Mouse (Mus musculus) bone marrow macrophage, adult 2 months (primary cell): ENCODE measurements around the gene Trmt1.

Experiments
- CTCF ChIP-seq: IDR thresholded peaks from 2 replicates; pipeline ENCODE4 v1.5.1; 2012; ENCODE audit warnings: low read depth, mild to moderate bottlenecking, low read length, moderate library complexity
- POLR2A ChIP-seq: IDR thresholded peaks from 2 replicates; pipeline ENCODE4 v1.6.1; 2012; ENCODE audit warnings: mild to moderate bottlenecking, low read depth, low read length, borderline replicate concordance

DNA sequence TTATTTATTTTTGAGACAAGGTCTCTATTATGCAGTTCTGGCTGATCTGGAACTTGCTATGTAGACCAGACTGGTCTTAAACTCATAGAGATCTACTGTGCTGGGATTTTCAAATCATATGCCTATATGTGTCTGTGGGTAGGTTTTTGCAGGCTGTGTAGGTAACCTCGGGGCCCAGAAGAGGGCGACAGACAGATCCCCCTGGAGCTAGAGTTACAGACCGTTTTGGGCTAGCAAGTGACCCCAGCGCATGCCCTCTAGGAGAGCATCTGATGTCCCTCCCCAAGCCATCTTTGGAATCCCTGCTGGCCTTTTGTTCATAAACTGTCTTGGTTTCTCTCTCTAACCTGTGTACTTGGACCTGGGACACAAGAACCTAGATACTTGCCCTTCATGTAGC lies 31.5 kb upstream of the Trmt1 start:
- no peak for TF ChIP-seq POLR2A
- no peak for TF ChIP-seq CTCF
